Mouse (Mus musculus) urinary bladder, postnatal 25 days (tissue): ENCODE data around the gene Ttc28.

ENCODE experiments used
- DNase-seq: peaks from one replicate; pipeline ENCODE4 v3.0.0; 2022; ENCODE audit warnings: low spot score

Gene Ttc28

GRCm38 (mm10) chr5:111008431-111008830 lies 128.8 kb downstream of the Ttc28 start:
- no peak for DNase-seq

- no peak for DNase-seq
Measured at GRCm38 (mm10) chr5:111011271-111011670, 131.7 kb downstream of the Ttc28 start.

- no peak for DNase-seq
Measured at GRCm38 (mm10) chr5:111012064-111012463, 132.5 kb downstream of the Ttc28 start.

GRCm38 (mm10) chr5:111012587-111012986 lies 133.0 kb downstream of the Ttc28 start:
- no peak for DNase-seq

- no peak for DNase-seq
Measured at GRCm38 (mm10) chr5:111014960-111015359, 135.4 kb downstream of the Ttc28 start.

- DNase-seq = no peak
Measured at GRCm38 (mm10) chr5:111017319-111017718, 137.7 kb downstream of the Ttc28 start.

GRCm38 (mm10) chr5:111022339-111022738 lies 142.7 kb downstream of the Ttc28 start:
- no peak for DNase-seq

- DNase-seq = no peak
Measured at GRCm38 (mm10) chr5:111022940-111023339, 143.3 kb downstream of the Ttc28 start.

GRCm38 (mm10) chr5:111024621-111025020 lies 145.0 kb downstream of the Ttc28 start:
- DNase-seq = no peak

GRCm38 (mm10) chr5:111025476-111025875 lies 145.9 kb downstream of the Ttc28 start:
- no peak for DNase-seq

- DNase-seq = no peak
Measured at GRCm38 (mm10) chr5:111026209-111026608, 146.6 kb downstream of the Ttc28 start.

GRCm38 (mm10) chr5:111028340-111028739 lies 148.7 kb downstream of the Ttc28 start:
- no peak for DNase-seq

GRCm38 (mm10) chr5:111028952-111029351 lies 149.3 kb downstream of the Ttc28 start:
- DNase-seq = no peak

- no peak for DNase-seq
Measured at GRCm38 (mm10) chr5:111032687-111033295, 153.2 kb downstream of the Ttc28 start.

GRCm38 (mm10) chr5:111033489-111033888 lies 153.9 kb downstream of the Ttc28 start:
- no peak for DNase-seq

- no peak for DNase-seq
Measured at GRCm38 (mm10) chr5:111037123-111037748, 157.6 kb downstream of the Ttc28 start.

- no peak for DNase-seq
Measured at GRCm38 (mm10) chr5:111039771-111040170, 160.2 kb downstream of the Ttc28 start.

- DNase-seq = no peak
Measured at GRCm38 (mm10) chr5:111041952-111042351, 162.3 kb downstream of the Ttc28 start.

- no peak for DNase-seq
Measured at GRCm38 (mm10) chr5:111044193-111044592, 164.6 kb downstream of the Ttc28 start.

- no peak for DNase-seq
Measured at GRCm38 (mm10) chr5:111046359-111046758, 166.8 kb downstream of the Ttc28 start.

- DNase-seq = no peak
Measured at GRCm38 (mm10) chr5:111046841-111047476, 167.4 kb downstream of the Ttc28 start.

GRCm38 (mm10) chr5:111048036-111048435 lies 168.4 kb downstream of the Ttc28 start:
- no peak for DNase-seq

- DNase-seq = no peak
Measured at GRCm38 (mm10) chr5:111049584-111049983, 170.0 kb downstream of the Ttc28 start.
